Comparison of ENCODE assay signal across 39 mouse cellular contexts in genomic region chr13:56921251-56921650, GRCm38 (mm10). TPM values are rescaled to one million over a fixed set of nuclear protein-coding genes. Genes with fewer than 3 reads are reported as not detected.
"Had no signal": no experiment of that assay in that cellular context is flagged by ENCODE, and none has a peak within 500 bp of the region (broad histone marks: within the 10 kb centered on the region; RNA-seq: fewer than 3 reads in every experiment).

No protein-coding gene starts in this region.

- H3K4me3 ChIP-seq: heart, embryonic 12.5 days; heart, embryonic 13.5 days; heart, embryonic 15.5 days; hindbrain, embryonic 10.5 days; hindbrain, embryonic 12.5 days; hindbrain, embryonic 13.5 days; hindbrain, embryonic 15.5 days; intestine, embryonic 15.5 days; kidney, embryonic 15.5 days; layer of hippocampus, adult 2 months; left cerebral cortex, adult 2 months had no signal

- DNase-seq: heart, postnatal 10 days; heart, postnatal 14 days; heart, postnatal 36 days; heart, postnatal 4 days; kidney, adult 11 months; kidney, adult 18-20 months; kidney, adult 2 months; kidney, adult 8-10 months; kidney, adult 9 months; kidney, postnatal 10 days; kidney, postnatal 14 days; kidney, postnatal 25 days; kidney, postnatal 36 days; kidney, postnatal 4 days; layer of hippocampus, adult 9-11 months; layer of hippocampus, postnatal 36 days had no signal

- H3K36me3 ChIP-seq: heart, embryonic 12.5 days; heart, embryonic 13.5 days; heart, embryonic 15.5 days; hindbrain, embryonic 10.5 days; hindbrain, embryonic 12.5 days; hindbrain, embryonic 13.5 days; hindbrain, embryonic 15.5 days; intestine, embryonic 15.5 days; kidney, embryonic 15.5 days had no signal

- H3K27me3 ChIP-seq: heart, embryonic 12.5 days; heart, embryonic 13.5 days; heart, embryonic 15.5 days; hindbrain, embryonic 12.5 days; hindbrain, embryonic 13.5 days; hindbrain, embryonic 15.5 days; intestine, embryonic 15.5 days; kidney, embryonic 15.5 days had no signal

- ATAC-seq: hindbrain, embryonic 16.5 days; hindbrain, postnatal 0 days; inflammation-experienced regulatory T-cells, adult 6 months; intestine, embryonic 15.5 days; intestine, embryonic 16.5 days; intestine, postnatal 0 days had no signal

- H3K4me1 ChIP-seq: heart, embryonic 12.5 days; heart, embryonic 13.5 days; heart, embryonic 15.5 days; hindbrain, embryonic 10.5 days; hindbrain, embryonic 12.5 days; hindbrain, embryonic 13.5 days; intestine, embryonic 15.5 days; kidney, embryonic 15.5 days had no signal

- H3K9me3 ChIP-seq: heart, embryonic 12.5 days; heart, embryonic 13.5 days; heart, embryonic 15.5 days; hindbrain, embryonic 10.5 days; hindbrain, embryonic 12.5 days; hindbrain, embryonic 13.5 days; hindbrain, embryonic 15.5 days; intestine, embryonic 15.5 days; kidney, embryonic 15.5 days had no signal

- H3K27ac ChIP-seq: heart, embryonic 13.5 days; heart, embryonic 15.5 days; hindbrain, embryonic 10.5 days; hindbrain, embryonic 12.5 days; hindbrain, embryonic 13.5 days; hindbrain, embryonic 14.5 days; hindbrain, embryonic 15.5 days; hindbrain, postnatal 0 days; intestine, embryonic 15.5 days; kidney, embryonic 15.5 days; kidney, postnatal 0 days; layer of hippocampus, adult 2 months; left cerebral cortex, adult 2 months had no signal

- H3K4me2 ChIP-seq: heart, embryonic 12.5 days; heart, embryonic 13.5 days; heart, embryonic 15.5 days; hindbrain, embryonic 12.5 days; hindbrain, embryonic 13.5 days; hindbrain, embryonic 14.5 days; hindbrain, embryonic 15.5 days; intestine, embryonic 15.5 days; kidney, embryonic 15.5 days had no signal

- H3K9ac ChIP-seq: heart, embryonic 12.5 days; heart, embryonic 13.5 days; heart, embryonic 15.5 days; hindbrain, embryonic 12.5 days; hindbrain, embryonic 13.5 days; hindbrain, embryonic 14.5 days; hindbrain, embryonic 15.5 days; intestine, embryonic 15.5 days; kidney, embryonic 15.5 days had no signal

RNA-seq across cellular contexts. Expression of gene Trpc7, which starts 25.5 kb away (rescaled TPM):
- total RNA-seq: heart, postnatal 14 days; heart, postnatal 25 days; heart, postnatal 36 days; hematopoietic stem cell, adult 5-6 weeks had no signal
- polyA plus RNA-seq: heart, embryonic 14.5 days; heart, postnatal 0 days; inflammation-experienced regulatory T-cells, adult 6 months; intestine, embryonic 14.5 days; kidney, adult 2 months had no signal
